Mouse (Mus musculus) layer of hippocampus, adult 18-20 months (tissue): ENCODE data around the gene Naa35. TPM values are rescaled to one million over a fixed set of nuclear protein-coding genes. Genes with fewer than 3 reads are reported as not detected.
"Not testable (repeated sequence)": the region's sequence is repeated elsewhere in the genome, so short reads cannot be mapped to it uniquely, and the experiment has no call there.

ENCODE experiments used
- DNase-seq, 2 experiments: peaks; one replicate each; pipeline ENCODE4 v3.0.0; 2022; ENCODE audit warnings: low spot score in 2 of 2
- total RNA-seq, 2 experiments: library from RNA; stranded (reverse); gene quantifications; 2 replicates each; pipeline ENCODE4 v1.2.3; 2021

Gene Naa35
- total RNA-seq, 2 experiments from 2014 or later = 85.7 to 90.3 TPM

- DNase-seq = peak; percentile 76 to 86
Observed at GRCm38 (mm10) chr13:59572549-59572948, 12.5 kb upstream of the Naa35 start.

- no peak for DNase-seq
Observed at GRCm38 (mm10) chr13:59580954-59581353, 4.1 kb upstream of the Naa35 start.

DNA sequence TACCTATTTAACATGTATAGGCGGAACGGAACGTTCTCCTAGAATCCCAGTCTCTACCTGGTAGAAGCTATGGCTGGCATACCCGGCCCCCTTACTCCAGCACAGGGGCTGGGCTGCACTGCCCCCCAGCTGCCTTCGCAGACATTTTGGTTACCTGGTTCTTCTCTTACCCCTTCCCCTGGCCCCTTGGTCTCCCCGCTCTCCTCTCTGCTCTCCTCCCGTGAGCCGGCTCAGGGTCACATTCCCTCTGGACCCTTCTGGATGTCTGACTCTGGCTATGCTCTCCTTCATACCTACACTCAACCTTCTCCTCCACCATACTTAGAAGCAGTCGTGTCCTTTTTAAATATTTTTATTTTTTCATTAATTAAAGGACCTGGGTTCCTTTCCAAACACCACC lies 578 bp upstream of the Naa35 start:
- DNase-seq = peak; percentile 15 to 40

DNA sequence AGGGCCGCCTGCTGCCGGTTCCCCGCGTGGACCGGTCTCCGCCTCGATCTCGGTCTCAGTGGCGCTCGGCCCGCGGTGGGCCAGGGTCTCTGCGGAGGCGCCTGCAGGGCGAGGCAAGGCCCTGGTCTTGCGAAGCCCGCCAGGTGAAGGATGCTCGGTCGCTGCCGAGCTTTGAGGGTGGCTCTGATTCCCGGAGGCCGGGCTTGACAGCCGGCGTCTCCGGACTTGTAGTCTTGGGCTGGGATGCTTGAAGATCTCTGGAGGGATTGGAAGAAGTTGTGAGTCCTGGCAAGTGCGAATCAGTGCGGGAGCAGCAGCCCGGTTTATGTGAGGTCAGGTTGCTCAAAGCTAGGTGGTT lies 568 bp downstream of the Naa35 start:
- peak; percentile 26 to 27 for DNase-seq

GRCm38 (mm10) chr13:59587201-59587600 lies 2.1 kb downstream of the Naa35 start:
- DNase-seq = no peak

DNA sequence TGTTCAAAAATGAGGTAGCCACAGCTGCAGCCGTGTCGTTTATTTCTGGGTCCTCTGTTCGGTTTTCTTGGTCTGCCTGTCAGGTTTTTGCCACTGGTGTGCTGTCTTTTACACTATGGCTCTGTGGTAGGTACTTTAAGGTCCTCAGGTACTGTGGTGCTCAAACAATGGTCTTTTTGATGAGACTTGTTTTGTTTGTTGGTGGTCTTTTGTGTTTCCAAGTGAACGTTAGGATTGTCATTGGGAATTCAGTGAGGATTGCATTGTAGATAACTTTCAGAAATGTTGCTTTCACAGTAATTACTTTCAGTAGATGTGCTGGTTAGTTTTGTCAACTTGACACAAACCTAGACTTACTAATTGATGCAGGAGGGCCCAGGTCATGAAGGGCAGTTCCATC lies 4.6 kb downstream of the Naa35 start:
- no peak for DNase-seq

- no peak for DNase-seq
Observed at GRCm38 (mm10) chr13:59590691-59591090, 5.6 kb downstream of the Naa35 start.

DNA sequence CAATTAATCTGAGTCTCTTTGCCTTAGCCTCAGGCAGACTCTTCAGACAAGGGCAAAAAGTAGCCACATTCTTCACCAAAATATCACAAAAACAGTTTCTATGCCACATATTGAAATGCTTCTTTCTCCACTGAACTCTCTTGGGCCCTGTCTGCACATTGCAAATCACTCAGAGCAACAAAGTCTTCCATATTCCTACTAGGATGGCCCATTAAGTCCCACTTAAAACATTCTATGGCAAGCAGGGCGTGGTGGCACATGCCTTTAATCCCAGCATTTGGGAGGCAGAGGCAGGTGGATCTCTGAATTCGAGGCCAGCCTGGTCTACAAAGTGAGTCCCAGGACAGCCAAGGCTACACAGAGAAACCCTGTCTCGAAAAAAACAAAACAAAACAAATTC lies 7.0 kb downstream of the Naa35 start:
- DNase-seq = not testable (repeated sequence)

GRCm38 (mm10) chr13:59592630-59593029 lies 7.6 kb downstream of the Naa35 start:
- no peak for DNase-seq

DNA sequence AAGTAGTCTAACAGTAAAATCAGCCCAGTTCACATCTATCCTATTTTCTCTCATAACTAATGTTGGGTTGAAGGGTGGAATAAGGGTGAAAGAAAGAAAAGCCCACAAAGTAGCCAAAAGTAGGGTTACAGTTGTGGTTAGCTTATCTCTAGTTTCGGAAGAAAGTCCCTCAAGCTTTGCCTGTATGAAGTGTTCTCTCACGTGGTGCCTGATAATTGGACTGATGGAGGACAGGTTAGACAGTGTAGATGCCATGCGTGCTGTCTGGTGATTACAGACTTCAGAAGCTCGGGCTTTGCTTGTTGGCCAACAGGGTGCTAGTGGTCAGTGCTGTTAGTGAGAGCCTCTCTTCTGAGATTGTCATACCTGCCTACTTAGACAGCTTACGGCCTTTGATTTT lies 18.0 kb downstream of the Naa35 start:
- no peak for DNase-seq

DNA sequence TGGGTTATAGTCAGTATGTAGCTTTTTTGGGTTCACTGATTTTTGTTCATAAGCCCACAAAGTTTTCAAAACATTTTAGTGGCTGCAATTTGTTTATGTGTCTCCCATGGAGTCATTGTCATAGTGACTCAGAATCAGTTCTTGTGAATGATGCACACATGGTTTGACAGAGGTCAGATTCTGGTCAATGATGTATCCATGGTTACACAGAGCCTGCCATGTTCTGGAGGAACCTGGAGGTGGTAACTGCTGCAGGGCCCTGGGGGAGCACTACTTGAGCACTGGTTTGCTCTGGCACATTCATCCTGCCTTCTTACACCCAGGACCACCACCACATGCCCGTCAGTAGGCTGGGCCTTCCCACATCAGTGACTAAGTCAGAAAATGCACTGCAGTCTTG lies 19.5 kb downstream of the Naa35 start:
- DNase-seq = no peak

DNA sequence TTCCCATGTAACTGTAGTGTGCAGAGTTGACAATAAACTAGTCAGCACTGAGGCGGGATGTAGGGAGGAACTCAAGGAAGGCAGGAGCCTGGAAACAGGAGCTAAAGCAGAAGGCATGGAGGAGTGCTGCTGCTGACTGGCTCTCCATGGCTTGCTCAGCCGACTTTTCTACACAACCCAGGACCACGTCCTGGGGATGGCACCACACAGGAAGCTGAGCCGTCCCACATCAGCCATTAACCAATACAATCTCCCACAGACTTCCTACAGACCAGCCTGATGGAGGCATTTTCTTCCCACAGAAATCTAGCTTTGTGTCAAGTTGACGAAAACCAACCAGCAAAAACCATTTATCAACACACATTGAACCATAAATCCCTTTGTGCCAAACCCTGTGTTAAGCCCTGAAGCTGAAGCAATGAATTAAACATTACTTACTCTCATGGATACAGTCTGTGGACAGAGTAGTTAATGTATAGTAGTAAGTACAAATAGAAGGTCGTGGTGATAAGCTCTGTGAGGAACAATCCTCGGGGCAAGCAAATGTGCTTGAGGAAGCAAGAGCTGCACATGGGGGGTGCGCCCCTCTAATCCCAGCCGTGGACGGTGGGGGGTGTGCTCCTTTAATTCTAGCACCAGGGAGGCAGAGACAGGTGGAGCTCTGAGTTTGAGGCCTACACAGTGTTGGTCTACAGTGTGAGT lies 20.3 kb downstream of the Naa35 start:
- no peak for DNase-seq

DNA sequence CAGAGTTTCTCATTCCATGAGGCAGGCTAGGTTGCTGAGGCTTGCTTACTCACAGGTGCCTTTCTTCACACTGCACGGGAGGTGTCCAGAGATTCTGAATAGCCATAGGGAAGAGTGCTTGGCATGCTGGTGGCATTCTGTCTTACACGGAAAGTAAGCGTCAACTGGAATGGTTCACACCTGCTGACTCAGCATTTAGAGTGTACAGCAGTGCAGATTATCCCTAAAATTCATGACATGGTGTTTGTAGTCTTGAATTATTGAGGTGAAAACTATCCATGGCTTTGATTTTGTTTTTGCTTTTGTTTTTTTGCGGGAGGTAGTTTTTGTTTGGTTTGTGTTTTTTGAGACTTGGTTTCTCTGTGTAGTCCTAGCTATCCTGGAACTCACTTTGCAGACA lies 24.8 kb downstream of the Naa35 start:
- DNase-seq = no peak

DNA sequence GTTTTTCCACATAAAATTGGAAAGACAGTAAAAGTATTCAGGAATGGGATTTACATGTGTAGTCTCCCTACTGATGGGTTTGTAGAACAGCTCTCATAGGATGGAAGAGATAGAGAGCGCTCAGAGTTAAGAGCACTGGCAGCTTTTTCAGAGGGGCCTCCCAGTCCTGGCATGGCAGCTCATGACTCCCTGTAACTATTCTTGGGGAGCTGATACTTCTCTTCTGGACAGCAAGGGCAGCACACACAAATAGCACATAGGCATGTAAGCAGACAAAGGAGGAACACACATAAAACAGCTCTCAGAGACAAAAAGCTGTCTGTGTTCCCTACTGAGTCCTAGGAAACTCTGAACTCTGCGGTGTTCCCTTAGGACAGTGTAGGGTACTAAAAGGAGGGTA lies 25.4 kb downstream of the Naa35 start:
- no peak for DNase-seq

GRCm38 (mm10) chr13:59613868-59614267 lies 28.8 kb downstream of the Naa35 start:
- no peak for DNase-seq

DNA sequence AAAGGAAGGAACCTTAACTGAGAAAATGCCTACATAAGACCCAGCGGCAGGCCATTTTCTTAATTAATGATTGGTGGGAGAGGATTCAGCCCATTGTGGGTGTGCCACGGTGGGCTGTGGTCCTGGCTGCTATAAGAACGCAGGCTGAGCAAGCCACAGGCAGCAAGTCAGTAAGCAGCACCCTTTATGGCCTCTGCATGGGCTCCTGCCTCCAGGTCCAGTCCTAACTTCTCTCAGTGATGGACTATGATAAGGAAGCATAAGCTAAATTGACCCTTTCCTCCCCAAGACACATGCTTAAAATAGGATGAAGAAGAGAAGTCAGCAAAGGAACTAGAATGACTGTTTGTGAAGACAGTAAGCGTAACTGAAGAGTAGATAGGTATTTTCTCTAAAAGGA lies 30.1 kb downstream of the Naa35 start:
- no peak for DNase-seq

DNA sequence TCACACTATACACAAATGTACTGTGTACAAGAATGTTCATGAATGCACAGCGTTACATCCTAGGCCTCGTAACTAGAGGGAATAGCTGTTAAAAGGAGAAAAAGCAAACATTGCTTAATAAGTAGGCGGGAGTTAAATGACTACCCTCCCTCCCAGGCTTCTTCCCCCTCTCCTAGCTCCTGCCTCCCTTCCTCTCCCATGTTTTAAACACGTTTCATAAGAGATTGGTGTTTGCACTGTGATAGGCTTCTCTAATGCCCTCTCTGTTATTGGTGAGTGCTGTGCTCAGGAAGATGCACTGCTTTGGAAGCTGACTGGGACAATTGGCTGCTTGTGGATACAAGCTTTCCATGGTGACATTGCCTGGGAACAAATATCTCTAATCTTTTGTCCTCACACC lies 30.5 kb downstream of the Naa35 start:
- DNase-seq = no peak

DNA sequence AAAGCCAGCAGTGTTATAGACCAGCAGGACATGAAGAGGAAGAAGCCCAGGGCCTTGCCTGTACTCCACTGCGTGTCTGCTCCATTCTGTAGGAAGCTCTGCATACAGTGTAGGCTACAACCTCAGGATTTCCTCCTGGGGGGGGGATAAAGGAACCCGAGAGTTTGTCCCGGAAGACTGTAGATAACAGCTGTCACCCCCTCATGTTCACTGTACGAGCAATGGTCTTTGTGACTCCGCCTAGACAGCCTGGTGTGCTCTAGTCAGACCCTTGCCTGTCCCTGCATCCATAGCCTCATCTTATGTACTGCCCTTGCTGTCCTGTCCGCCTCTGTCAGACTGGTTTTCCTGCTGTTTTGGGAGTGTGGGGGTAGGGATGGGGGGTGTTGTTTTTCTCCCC lies 33.4 kb downstream of the Naa35 start:
- no peak for DNase-seq

DNA sequence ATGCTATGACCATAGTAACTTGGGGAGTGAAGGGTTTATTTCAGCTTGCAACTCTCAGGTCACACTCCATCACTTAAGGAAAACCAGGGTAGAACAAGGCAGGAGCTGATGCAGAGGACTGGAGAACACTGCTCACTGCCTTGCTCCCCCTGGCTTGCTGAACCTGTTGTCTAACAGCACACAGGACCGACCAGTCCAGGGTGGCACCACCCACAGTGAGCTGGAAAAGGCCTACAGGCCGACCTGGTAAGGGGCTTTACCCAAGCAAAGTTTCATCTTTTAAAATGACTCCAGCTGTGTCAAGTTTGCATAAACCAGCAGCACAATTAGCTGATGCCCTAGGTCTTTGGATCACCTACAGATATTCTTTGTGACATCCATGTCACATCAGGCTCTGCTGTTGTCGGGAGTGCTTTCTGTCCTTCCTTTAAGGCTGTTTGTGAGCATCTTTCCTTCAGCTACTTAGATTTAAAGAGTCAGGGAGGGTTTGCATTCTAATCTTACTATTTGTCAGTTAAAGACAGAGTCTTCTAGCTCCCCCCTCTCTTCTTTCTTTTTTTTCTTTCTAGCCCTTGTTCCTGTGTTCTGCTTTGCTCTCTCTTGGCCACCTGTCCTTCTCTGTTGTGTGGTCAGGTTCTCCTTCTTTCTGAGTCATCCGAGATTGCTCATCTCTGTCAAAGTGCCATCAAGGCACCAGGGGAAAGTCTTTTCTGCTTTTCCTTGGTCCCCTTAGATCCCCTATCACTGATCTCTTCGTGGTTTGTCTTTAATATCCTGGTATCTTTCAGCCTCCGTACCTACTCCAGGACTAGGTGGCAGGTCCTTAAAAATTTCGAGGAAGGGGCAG lies 36.8 kb downstream of the Naa35 start:
- DNase-seq = no peak

DNA sequence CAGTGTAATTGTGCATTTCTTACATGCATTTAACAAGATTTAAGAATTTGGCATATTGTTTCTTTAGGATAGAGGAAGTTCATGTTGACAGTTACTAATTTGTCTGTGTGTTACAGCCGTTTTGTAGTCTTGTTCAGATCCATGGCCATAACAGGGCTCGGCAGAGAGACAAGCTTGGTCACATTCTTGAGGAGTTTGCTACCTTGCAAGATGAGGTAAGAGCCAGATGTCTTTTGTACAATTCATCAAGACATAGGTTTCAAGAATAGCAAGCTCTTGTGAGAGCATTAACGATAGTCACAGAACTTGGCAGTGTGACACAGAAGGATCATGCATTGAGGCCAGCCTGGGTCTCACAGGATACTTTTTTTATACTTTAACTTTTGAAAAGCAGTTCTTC lies 39.3 kb downstream of the Naa35 start:
- no peak for DNase-seq

- DNase-seq = no peak
Observed at GRCm38 (mm10) chr13:59624903-59625302, 39.8 kb downstream of the Naa35 start.

DNA sequence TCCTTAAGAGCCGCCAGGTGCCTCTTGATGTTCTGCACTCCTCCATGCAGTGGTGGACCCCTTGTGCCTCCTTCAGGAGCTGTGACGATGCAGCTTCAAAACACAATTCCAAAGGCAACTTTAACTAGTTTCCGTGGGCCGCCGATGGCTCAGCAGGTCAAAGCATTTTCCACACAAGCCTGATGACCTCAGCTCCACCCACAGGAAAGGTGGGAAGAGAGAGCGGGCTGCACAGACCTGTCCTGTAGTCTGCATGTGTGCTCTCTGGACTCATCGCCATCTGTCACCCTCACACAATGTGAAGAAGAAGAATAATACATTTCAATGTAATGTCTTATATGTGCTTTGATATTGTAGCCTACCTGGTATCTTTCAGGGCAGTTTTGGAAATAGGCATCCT lies 41.7 kb downstream of the Naa35 start:
- DNase-seq = no peak

- no peak for DNase-seq
Observed at GRCm38 (mm10) chr13:59634637-59635036, 49.6 kb downstream of the Naa35 start.
